Mouse (Mus musculus): ENCODE measurements around the gene 1700016H13Rik.
A peak's percentile ranks its signal among the peaks of the same experiment; 100 is the strongest.

1700016H13Rik gene

GRCm38 (mm10) chr5:103671858-103672257 lies 16.0 kb upstream of the 1700016H13Rik start:
- no peak for DNase-seq

GRCm38 (mm10) chr5:103665876-103666275 lies 10.1 kb upstream of the 1700016H13Rik start:
- no peak for DNase-seq

GRCm38 (mm10) chr5:103664932-103665331 lies 9.1 kb upstream of the 1700016H13Rik start:
- no peak for DNase-seq

GRCm38 (mm10) chr5:103659571-103659970 lies 3.8 kb upstream of the 1700016H13Rik start:
- no peak for DNase-seq

- no peak for DNase-seq
These were observed 3.1 kb upstream of the 1700016H13Rik start for GRCm38 (mm10) chr5:103658921-103659320.

- DNase-seq, result no peak
These were observed 1.0 kb downstream of the 1700016H13Rik start for GRCm38 (mm10) chr5:103654780-103655179.

- DNase-seq, result no peak
These were observed 1.6 kb downstream of the 1700016H13Rik start for GRCm38 (mm10) chr5:103654225-103654624.

- no peak for DNase-seq
These were observed 8.5 kb downstream of the 1700016H13Rik start for GRCm38 (mm10) chr5:103647320-103647719.

- no peak for DNase-seq
These were observed 11.6 kb downstream of the 1700016H13Rik start for GRCm38 (mm10) chr5:103644167-103644566.

GRCm38 (mm10) chr5:103637162-103637561 lies 18.6 kb downstream of the 1700016H13Rik start:
- no peak for DNase-seq

GRCm38 (mm10) chr5:103629854-103630580 lies 25.8 kb downstream of the 1700016H13Rik start:
- no peak for DNase-seq

GRCm38 (mm10) chr5:103629111-103629764 lies 26.6 kb downstream of the 1700016H13Rik start, which contains the start of gene Slc10a6:
Gene Slc10a6 (minus strand): TSS chr5:103629403.
- peak; percentile 79 for DNase-seq

- DNase-seq, result no peak
These were observed 27.3 kb downstream of the 1700016H13Rik start for GRCm38 (mm10) chr5:103628499-103628898.

GRCm38 (mm10) chr5:103624831-103625230 lies 31.0 kb downstream of the 1700016H13Rik start:
- DNase-seq, result no peak

- DNase-seq, result no peak
These were observed 33.5 kb downstream of the 1700016H13Rik start for GRCm38 (mm10) chr5:103622321-103622720.

GRCm38 (mm10) chr5:103620301-103620973 lies 35.4 kb downstream of the 1700016H13Rik start:
- no peak for DNase-seq

- DNase-seq, result no peak
These were observed 38.6 kb downstream of the 1700016H13Rik start for GRCm38 (mm10) chr5:103617191-103617590.

GRCm38 (mm10) chr5:103614356-103614755 lies 41.5 kb downstream of the 1700016H13Rik start:
- no peak for DNase-seq

- no peak for DNase-seq
These were observed 43.5 kb downstream of the 1700016H13Rik start for GRCm38 (mm10) chr5:103612316-103612715.

GRCm38 (mm10) chr5:103610856-103611472 lies 44.8 kb downstream of the 1700016H13Rik start:
- no peak for DNase-seq

GRCm38 (mm10) chr5:103610148-103610547 lies 45.7 kb downstream of the 1700016H13Rik start:
- no peak for DNase-seq

GRCm38 (mm10) chr5:103605707-103606106 lies 50.1 kb downstream of the 1700016H13Rik start:
- DNase-seq, result no peak
